Mouse (Mus musculus) stomach, postnatal 0 days (tissue): ENCODE measurements around the gene Uncx.

ENCODE experiments used
- CTCF ChIP-seq: IDR thresholded peaks from 2 replicates; pipeline ENCODE4 v1.5.1; 2016; ENCODE audit warnings: antibody characterized with exemption, low read depth, mild to moderate bottlenecking, moderate library complexity
- EP300 ChIP-seq: optimal IDR thresholded peaks from 2 replicates; pipeline ENCODE3; 2016; ENCODE audit warnings: antibody characterized with exemption

DNA sequence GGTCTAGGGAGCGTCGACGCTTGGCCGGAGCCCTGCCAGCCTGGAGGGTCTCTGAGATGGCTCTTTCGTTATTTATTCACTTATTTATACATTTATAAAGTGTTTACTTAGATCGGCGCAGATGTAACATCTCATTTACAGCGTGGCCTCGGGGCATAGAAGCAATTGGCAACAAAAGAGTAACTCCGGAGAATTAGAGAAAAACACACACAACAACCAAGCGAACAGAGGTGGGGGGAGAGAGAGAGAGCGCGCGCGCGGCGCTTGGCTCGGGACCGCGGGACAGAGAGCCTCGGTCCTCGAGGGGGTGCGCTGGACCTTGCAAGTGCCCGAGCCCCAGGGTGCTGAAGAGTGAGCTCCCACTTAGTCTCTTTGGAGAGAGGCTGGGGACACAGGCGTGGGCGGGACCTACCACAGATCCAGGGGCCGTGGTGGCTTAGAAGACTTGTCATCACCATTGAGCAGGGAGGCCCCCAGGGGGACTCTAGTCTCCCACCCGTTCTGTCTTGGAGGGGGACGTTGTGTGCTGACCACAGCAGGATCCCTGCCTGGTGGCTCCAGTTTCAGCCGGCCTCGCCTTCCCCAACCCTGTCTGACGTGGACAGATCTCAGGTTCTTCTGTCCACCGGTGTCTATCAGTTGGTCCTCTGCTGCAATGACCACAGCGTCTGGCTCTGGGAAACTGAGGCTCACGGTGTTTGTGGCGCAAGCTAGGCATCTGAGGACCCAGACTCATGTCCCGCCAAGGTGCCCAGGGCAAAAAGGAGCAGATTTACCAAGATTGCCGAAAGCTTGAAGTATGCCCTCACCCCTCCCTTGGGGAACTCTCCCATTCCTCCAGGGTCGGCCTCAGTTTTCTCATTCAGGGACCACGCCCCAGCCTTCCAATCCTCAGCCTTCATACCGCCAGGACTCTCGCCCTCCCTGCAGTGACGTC is 14.5 kb downstream of the Uncx start:
- TF ChIP-seq CTCF (no peak), EP300 (no peak)
